Mouse (Mus musculus) bone marrow macrophage, adult 2 months (primary cell): ENCODE data around the gene Krtap5-5.
"Not testable (repeated sequence)": the region's sequence is repeated elsewhere in the genome, so short reads cannot be mapped to it uniquely, and the experiment has no call there.

Source experiments
- CTCF ChIP-seq: IDR thresholded peaks from 2 replicates; pipeline ENCODE4 v1.5.1; 2012; ENCODE audit warnings: low read depth, mild to moderate bottlenecking, low read length, moderate library complexity
- POLR2A ChIP-seq: IDR thresholded peaks from 2 replicates; pipeline ENCODE4 v1.6.1; 2012; ENCODE audit warnings: mild to moderate bottlenecking, low read depth, low read length, borderline replicate concordance

GRCm38 (mm10) chr7:142206891-142207290 lies 22.9 kb downstream of the Krtap5-5 start:
- TF ChIP-seq POLR2A, CTCF: not testable (repeated sequence)
